ENCODE assay signal across 8 mouse cellular contexts in genomic region chr17:34000150-34000537, GRCm38 (mm10). TPM values are rescaled to one million over a fixed set of nuclear protein-coding genes. Genes with fewer than 3 reads are reported as not detected.
DNase-seq lines count a peak whose midpoint lies in the region; ATAC-seq and TF ChIP-seq lines count a peak whose summit lies in the region.

Gene H2-K1, minus strand, starts transcription at chr17:34000347.

- peak; percentile 53 for DNase-seq in cerebellum, adult 11 months
- peak; percentile 80 for DNase-seq in heart, postnatal 0 days (ENCODE audit: low spot score)
- DNase-seq in kidney, postnatal 36 days: peak; percentile 95 to 96
- peak; percentile 56 to 77 (median 65) for DNase-seq in liver, embryonic 14.5 days (ENCODE audit: low read depth in 3 of 3, low spot score in 3 of 3)

- WGBS in forebrain, embryonic 13.5 days: under 1% methylated on average over 29 of the region's 30 CpGs
- WGBS in heart, postnatal 0 days: under 1% methylated on average over 28 of the region's 30 CpGs
- WGBS in liver, embryonic 14.5 days (ENCODE audit: insufficient replicate concordance): 0% methylated on average over 30 of the region's 30 CpGs
- WGBS in neural tube, embryonic 12.5 days: under 1% methylated on average over 23 of the region's 30 CpGs

- no peaks in the 10 kb centered on the region for H3K36me3 ChIP-seq in ES-Bruce4 (ENCODE audit: control insufficient read depth, insufficient read depth, low read length, poor library complexity, severe bottlenecking)
- no peaks in the 10 kb centered on the region for H3K36me3 ChIP-seq in forebrain, embryonic 13.5 days (ENCODE audit: poor library complexity, severe bottlenecking)
- no peaks in the 10 kb centered on the region for H3K36me3 ChIP-seq in heart, postnatal 0 days (replicated peaks; ENCODE audit: control insufficient read depth, insufficient read depth, low read length)
- no peaks in the 10 kb centered on the region for H3K36me3 ChIP-seq in liver, embryonic 14.5 days (replicated peaks; ENCODE audit: control insufficient read depth, insufficient read depth, low read depth)
- H3K36me3 ChIP-seq in neural tube, embryonic 12.5 days: no peaks in the 10 kb centered on the region
- H3K36me3 ChIP-seq in testis, adult 2 months (ENCODE audit: control insufficient read depth, insufficient read depth, low read length): no peaks in the 10 kb centered on the region

- H3K9ac ChIP-seq in ES-Bruce4 (ENCODE audit: low read depth, poor library complexity, severe bottlenecking): peak within 1 kb of the TSS; percentile 79
- H3K9ac ChIP-seq in forebrain, embryonic 13.5 days: peak within 1 kb of the TSS; percentile 67
- H3K9ac ChIP-seq in heart, postnatal 0 days (replicated peaks; ENCODE audit: low read depth, low read length): peak within 1 kb of the TSS; percentile 59
- peak within 1 kb of the TSS; percentile 50 for H3K9ac ChIP-seq in liver, embryonic 14.5 days (replicated peaks)
- H3K9ac ChIP-seq in neural tube, embryonic 12.5 days: peak within 1 kb of the TSS; percentile 47

- no peaks in the 10 kb centered on the region for H3K4me1 ChIP-seq in ES-Bruce4 (ENCODE audit: control insufficient read depth, insufficient read depth, low read length)
- H3K4me1 ChIP-seq in forebrain, embryonic 13.5 days: peaks cover 11% of the 10 kb centered on the region
- H3K4me1 ChIP-seq in heart, postnatal 0 days (ENCODE audit: control insufficient read depth, insufficient read depth): peaks cover 4% of the 10 kb centered on the region; the same call in 1 of the 2 replicates
- H3K4me1 ChIP-seq in liver, embryonic 14.5 days (replicated peaks; ENCODE audit: control insufficient read depth in 2 of 2, insufficient read depth in 2 of 2, low read length in 1 of 2): no peaks in the 10 kb centered on the region
- H3K4me1 ChIP-seq in neural tube, embryonic 12.5 days: peaks cover 10% of the 10 kb centered on the region
- peaks cover 9% of the 10 kb centered on the region for H3K4me1 ChIP-seq in testis, adult 2 months (ENCODE audit: control insufficient read depth, insufficient read depth, low read length)

- peak within 1 kb of the TSS; percentile 96 for H3K4me2 ChIP-seq in forebrain, embryonic 13.5 days
- H3K4me2 ChIP-seq in heart, postnatal 0 days (ENCODE audit: low read depth, low read length): peak within 1 kb of the TSS; percentile 99
- peak within 1 kb of the TSS; percentile 69 for H3K4me2 ChIP-seq in liver, embryonic 14.5 days (ENCODE audit: low read depth)
- H3K4me2 ChIP-seq in neural tube, embryonic 12.5 days (replicated peaks): peak within 1 kb of the TSS; percentile 98

- peak; percentile 43; the same call in 1 of the 2 replicates for ATAC-seq in forebrain, embryonic 13.5 days
- peak; percentile 93 for ATAC-seq in heart, postnatal 0 days (ENCODE audit: insufficient read depth, low read depth)
- ATAC-seq in liver, embryonic 14.5 days (ENCODE audit: insufficient read depth): peak; percentile 85
- ATAC-seq in neural tube, embryonic 12.5 days (ENCODE audit: low FRiP score, low read depth): peak; percentile 68

- no peak for TF ChIP-seq CTCF in ES-Bruce4 (IDR thresholded peaks at IDR 0.05; ENCODE audit: low read depth, low read length)
- no peak for TF ChIP-seq CTCF in heart, postnatal 0 days (IDR thresholded peaks at IDR 0.05; ENCODE audit: low read depth)
- no peak for TF ChIP-seq CTCF in liver, embryonic 14.5 days (IDR thresholded peaks at IDR 0.05; ENCODE audit: low read depth)
- no peak for TF ChIP-seq CTCF in testis, adult 2 months (IDR thresholded peaks at IDR 0.05; ENCODE audit: control insufficient read depth, insufficient read depth, insufficient replicate concordance, low read depth, low read length)

- H3K27ac ChIP-seq in ES-Bruce4 (ENCODE audit: insufficient read depth, low read length): no peak within 1 kb of the TSS
- H3K27ac ChIP-seq in forebrain, embryonic 13.5 days: no peak within 1 kb of the TSS
- no peak within 1 kb of the TSS for H3K27ac ChIP-seq in heart, postnatal 0 days (ENCODE audit: low read depth)
- no peak within 1 kb of the TSS for H3K27ac ChIP-seq in liver, embryonic 14.5 days
- no peak within 1 kb of the TSS for H3K27ac ChIP-seq in neural tube, embryonic 12.5 days
- H3K27ac ChIP-seq in testis, adult 2 months (ENCODE audit: control insufficient read depth, insufficient read depth, low read depth, low read length): 0 out of 2 replicates have a peak within 1 kb of the TSS, but pooled peaks have one; percentile 25

- peaks cover 7% of the 10 kb centered on the region for H3K27me3 ChIP-seq in ES-Bruce4 (ENCODE audit: control insufficient read depth, insufficient read depth, low read length, poor library complexity, severe bottlenecking)
- H3K27me3 ChIP-seq in forebrain, embryonic 13.5 days: peaks cover 39% of the 10 kb centered on the region
- no peaks in the 10 kb centered on the region for H3K27me3 ChIP-seq in heart, postnatal 0 days (ENCODE audit: control insufficient read depth, insufficient read depth, low read length)
- H3K27me3 ChIP-seq in liver, embryonic 14.5 days (ENCODE audit: control insufficient read depth, insufficient read depth, low read length): peaks cover 4% of the 10 kb centered on the region; the same call in 1 of the 2 replicates
- peaks cover 27% of the 10 kb centered on the region for H3K27me3 ChIP-seq in neural tube, embryonic 12.5 days (replicated peaks)
- H3K27me3 ChIP-seq in testis, adult 2 months (ENCODE audit: control insufficient read depth, insufficient read depth, low read length): no peaks in the 10 kb centered on the region

- TF ChIP-seq POLR2A in ES-Bruce4 (IDR thresholded peaks at IDR 0.05; ENCODE audit: insufficient read depth, low read length): no peak
- peak; percentile 93 for TF ChIP-seq POLR2A in testis, adult 2 months (IDR thresholded peaks at IDR 0.05; ENCODE audit: control insufficient read depth, low read depth, low read length)

- no peak for TF ChIP-seq EP300 in ES-Bruce4 (IDR thresholded peaks at IDR 0.05; ENCODE audit: insufficient read depth, low read depth, low read length)
- no peak for TF ChIP-seq EP300 in heart, postnatal 0 days (IDR thresholded peaks at IDR 0.05; ENCODE audit: low read depth)
- no peak for TF ChIP-seq EP300 in liver, embryonic 14.5 days (IDR thresholded peaks at IDR 0.05; ENCODE audit: low read depth)

- H3K9me3 ChIP-seq in ES-Bruce4 (replicated peaks; ENCODE audit: control insufficient read depth, insufficient read depth, low read length, poor library complexity, severe bottlenecking): 0 out of 2 replicates have a peak, but pooled peaks cover 2% of the 10 kb centered on the region
- no peaks in the 10 kb centered on the region for H3K9me3 ChIP-seq in forebrain, embryonic 13.5 days (replicated peaks)
- H3K9me3 ChIP-seq in heart, postnatal 0 days (replicated peaks; ENCODE audit: control insufficient read depth, low read length): no peaks in the 10 kb centered on the region
- H3K9me3 ChIP-seq in liver, embryonic 14.5 days (ENCODE audit: control insufficient read depth, low read length): no peaks in the 10 kb centered on the region
- H3K9me3 ChIP-seq in neural tube, embryonic 12.5 days: no peaks in the 10 kb centered on the region

- peak within 1 kb of the TSS; percentile 75 for H3K4me3 ChIP-seq in ES-Bruce4 (ENCODE audit: low read depth, low read length)
- peak within 1 kb of the TSS; percentile 53 for H3K4me3 ChIP-seq in forebrain, embryonic 13.5 days
- peak within 1 kb of the TSS; percentile 59 for H3K4me3 ChIP-seq in heart, postnatal 0 days (ENCODE audit: low read depth, low read length)
- H3K4me3 ChIP-seq in liver, embryonic 14.5 days (ENCODE audit: insufficient read depth in 1 of 2, low read depth in 2 of 2, low read length in 2 of 2): peak within 1 kb of the TSS; percentile 58 to 65
- H3K4me3 ChIP-seq in neural tube, embryonic 12.5 days: peak within 1 kb of the TSS; percentile 50
- peak within 1 kb of the TSS; percentile 85 for H3K4me3 ChIP-seq in testis, adult 2 months (ENCODE audit: control insufficient read depth, low read depth, low read length)

RNA-seq across cellular contexts. Expression of gene H2-K1, which starts in this region (rescaled TPM):
- 98.4 and 103 TPM in 2 replicates for polyA plus RNA-seq in ES-Bruce4 (2011; ENCODE audit: insufficient read depth, insufficient read length, low read depth, missing spikeins)
- polyA plus RNA-seq in forebrain, embryonic 13.5 days (2015; fragmentation: Nextera tagmentation; extraction: Ambion mirVana): 12.9 and 24.0 TPM in 2 replicates
- total RNA-seq in heart, postnatal 0 days (2014; rRNA removed; ENCODE audit: low replicate concordance): 61.0 and 84.5 TPM in 2 replicates
- polyA plus RNA-seq in heart, postnatal 0 days (2015; fragmentation: Nextera tagmentation; extraction: Ambion mirVana): 42.9 and 48.4 TPM in 2 replicates
- polyA plus RNA-seq in liver, embryonic 14.5 days (2012; rRNA removed): 124 and 137 TPM in 2 replicates
- polyA plus RNA-seq in liver, embryonic 14.5 days (2014; fragmentation: Nextera tagmentation; extraction: Ambion mirVana): 107 and 108 TPM in 2 replicates
- 15.2 and 16.8 TPM in 2 replicates for polyA plus RNA-seq in neural tube, embryonic 12.5 days (2016; fragmentation: Nextera tagmentation; extraction: Ambion mirVana)
- 276 and 298 TPM in 2 replicates for polyA plus RNA-seq in testis, adult 2 months (2012; rRNA removed)

Comparison
In these comparisons a context has a peak if more than half of its experiments do, and no peak if none do; other contexts are left out.
1. ATAC-seq: peak in every context shown above with its lines; median percentile 93 in heart, postnatal 0 days; 85 in liver, embryonic 14.5 days; 68 in neural tube, embryonic 12.5 days; 43 in forebrain, embryonic 13.5 days.